Mouse (Mus musculus): ENCODE data around the gene Frs3. TPM values are rescaled to one million over a fixed set of nuclear protein-coding genes. Genes with fewer than 3 reads are reported as not detected.

Frs3 gene
- total and polyA plus RNA-seq, 3 experiments, result 4.8 to 10.8 (median 5.2) TPM

DNA sequence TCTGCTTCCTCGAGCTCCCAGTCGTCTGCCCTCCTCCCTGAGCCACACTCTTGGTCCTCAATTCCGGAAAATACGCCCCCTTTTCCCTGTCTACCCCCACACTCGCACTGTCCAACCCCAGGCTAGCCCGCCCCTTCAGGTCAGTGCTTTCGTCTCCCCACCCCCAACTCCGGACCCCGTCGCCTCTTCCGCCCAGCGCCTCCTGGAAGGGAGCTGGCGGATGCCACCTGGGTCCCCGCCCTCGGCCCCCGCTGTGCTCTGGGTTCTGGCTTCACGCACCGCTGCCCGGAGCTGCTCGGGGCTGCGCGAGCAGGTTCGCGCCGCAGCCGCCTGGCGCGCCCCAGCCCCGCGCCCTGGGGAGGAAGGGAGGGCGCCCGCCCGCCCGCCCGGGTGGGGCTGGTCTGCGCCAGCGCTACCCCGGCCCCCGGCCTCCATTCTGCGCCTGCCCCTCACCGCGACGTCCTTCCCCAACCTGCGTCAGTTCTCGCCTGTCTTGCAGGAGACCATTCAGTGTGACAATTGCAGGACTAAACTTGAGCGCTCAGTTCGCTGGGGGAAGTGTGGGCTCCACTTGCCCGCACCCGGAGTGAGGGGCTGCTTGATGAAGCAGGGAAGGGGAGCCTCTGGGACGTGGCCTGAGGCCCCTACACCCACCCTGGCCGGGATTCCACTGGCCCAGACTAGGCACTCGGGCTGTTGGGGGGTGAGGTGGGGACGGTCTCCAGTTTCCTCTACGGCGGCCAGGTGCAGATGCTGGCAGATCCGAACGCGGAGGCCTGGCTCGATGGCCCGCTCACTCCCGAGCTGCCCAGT is 49.4 kb downstream of the Frs3 start:
- DNase-seq, result peak; percentile 73 to 82
- under 1% methylated on average over 60 of the region's 61 CpGs for WGBS
- peak overlapping the region; percentile 98 for H3K9ac ChIP-seq (ENCODE audit: low read depth, low read length)
- no peaks in the 10 kb centered on the region for H3K36me3 ChIP-seq (ENCODE audit: control insufficient read depth, insufficient read depth, low read length)
- no peaks in the 10 kb centered on the region for H3K27me3 ChIP-seq (ENCODE audit: control insufficient read depth, insufficient read depth, low read length)
- TF ChIP-seq EP300 (IDR thresholded peaks at IDR 0.05; ENCODE audit: insufficient read depth, low read depth, low read length), result no peak
- intact Hi-C loops (cut with DNase I), result no loop called here
- peaks cover 1% of the 10 kb centered on the region; the same call in 1 of the 2 replicates for H3K79me2 ChIP-seq (replicated peaks; ENCODE audit: control insufficient read depth, insufficient read depth, low read length)
- H3K4me3 ChIP-seq, result peak overlapping the region; percentile 90
- peak overlapping the region; percentile 99 for H3K27ac ChIP-seq
- H3K4me1 ChIP-seq (ENCODE audit: control insufficient read depth, insufficient read depth, low read length), result peaks cover 10% of the 10 kb centered on the region

- no peak for TF ChIP-seq EP300 (IDR thresholded peaks at IDR 0.05; ENCODE audit: insufficient read depth, low read depth, low read length)
- TF ChIP-seq CTCF (IDR thresholded peaks at IDR 0.05), result no peak
- no peak for TF ChIP-seq POLR2A (IDR thresholded peaks at IDR 0.05; ENCODE audit: insufficient read depth, low read depth, low read length)
- intact Hi-C loops (cut with DNase I), result no loop called here
- Histone ChIP-seq H3K9ac (ENCODE audit: low read depth, low read length) (peak overlapping the region; percentile 98), H3K79me2 (replicated peaks; ENCODE audit: control insufficient read depth, insufficient read depth, low read length) (peaks cover 1% of the 10 kb centered on the region; the same call in 1 of the 2 replicates), H3K36me3 (ENCODE audit: control insufficient read depth, insufficient read depth, low read length) (no peaks in the 10 kb centered on the region), H3K27ac (peak overlapping the region; percentile 99), H3K4me1 (ENCODE audit: control insufficient read depth, insufficient read depth, low read length) (peaks cover 10% of the 10 kb centered on the region), H3K27me3 (ENCODE audit: control insufficient read depth, insufficient read depth, low read length) (no peaks in the 10 kb centered on the region), H3K4me3 (peak overlapping the region; percentile 90)
- peak; percentile 35 to 49 for DNase-seq
- WGBS, result 25% methylated on average over 20 of the region's 20 CpGs
Measured at GRCm38 (mm10) chr17:47738879-47739798, 50.3 kb downstream of the Frs3 start.

GRCm38 (mm10) chr17:47740186-47740585 is 51.4 kb downstream of the Frs3 start:
- TF ChIP-seq EP300 (IDR thresholded peaks at IDR 0.05; ENCODE audit: insufficient read depth, low read depth, low read length) (no peak), POLR2A (IDR thresholded peaks at IDR 0.05; ENCODE audit: insufficient read depth, low read depth, low read length) (no peak), CTCF (IDR thresholded peaks at IDR 0.05) (peak; percentile 46)
- Histone ChIP-seq H3K4me3 (no peak overlapping the region), H3K36me3 (ENCODE audit: control insufficient read depth, insufficient read depth, low read length) (no peaks in the 10 kb centered on the region), H3K27me3 (ENCODE audit: control insufficient read depth, insufficient read depth, low read length) (no peaks in the 10 kb centered on the region), H3K27ac (no peak overlapping the region), H3K4me1 (ENCODE audit: control insufficient read depth, insufficient read depth, low read length) (peaks cover 10% of the 10 kb centered on the region), H3K9ac (ENCODE audit: low read depth, low read length) (no peak overlapping the region), H3K79me2 (replicated peaks; ENCODE audit: control insufficient read depth, insufficient read depth, low read length) (peaks cover 1% of the 10 kb centered on the region; the same call in 1 of the 2 replicates)
- WGBS, result 91% methylated on average over 2 of the region's 2 CpGs
- no peak for DNase-seq
- intact Hi-C loops (cut with DNase I), result loop anchor here (2.0 kb wide), 2 partner anchors 21 to 51 kb away; no protein-coding TSS in a partner anchor

- Histone ChIP-seq H3K27ac (no peak overlapping the region), H3K79me2 (replicated peaks; ENCODE audit: control insufficient read depth, insufficient read depth, low read length) (peaks cover 2% of the 10 kb centered on the region), H3K4me1 (ENCODE audit: control insufficient read depth, insufficient read depth, low read length) (peaks cover 10% of the 10 kb centered on the region), H3K36me3 (ENCODE audit: control insufficient read depth, insufficient read depth, low read length) (no peaks in the 10 kb centered on the region), H3K9ac (ENCODE audit: low read depth, low read length) (no peak overlapping the region), H3K4me3 (no peak overlapping the region), H3K27me3 (ENCODE audit: control insufficient read depth, insufficient read depth, low read length) (no peaks in the 10 kb centered on the region)
- TF ChIP-seq EP300 (IDR thresholded peaks at IDR 0.05; ENCODE audit: insufficient read depth, low read depth, low read length), result no peak
- no peak for TF ChIP-seq POLR2A (IDR thresholded peaks at IDR 0.05; ENCODE audit: insufficient read depth, low read depth, low read length)
- TF ChIP-seq CTCF (IDR thresholded peaks at IDR 0.05), result peak; percentile 61
- intact Hi-C loops (cut with DNase I), result no loop called here
- no peak for DNase-seq
- WGBS, result 18% methylated on average over 16 of the region's 16 CpGs
Measured at GRCm38 (mm10) chr17:47742991-47743734, 54.3 kb downstream of the Frs3 start.

DNA sequence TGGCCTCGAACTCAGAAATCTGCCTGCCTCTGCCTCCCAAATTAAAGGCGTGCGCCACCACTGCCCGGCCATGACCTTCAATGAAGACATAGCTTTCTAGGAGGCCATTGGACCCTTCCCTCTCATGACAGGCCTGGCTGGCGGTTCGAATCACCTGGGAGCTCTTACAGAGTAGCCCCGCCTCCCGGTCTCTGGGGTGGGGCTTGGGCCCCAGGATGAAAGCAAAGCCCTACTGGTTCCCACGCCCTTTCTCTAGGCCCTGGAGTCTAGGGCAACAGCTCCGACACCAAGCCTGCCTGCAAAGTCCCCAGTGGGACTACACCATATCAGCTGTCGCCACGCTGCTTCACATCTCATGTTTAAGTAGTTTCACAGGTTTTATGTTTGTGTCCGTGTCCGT is 55.3 kb downstream of the Frs3 start:
- intact Hi-C loops (cut with DNase I), result no loop called here
- peaks cover 2% of the 10 kb centered on the region for H3K79me2 ChIP-seq (replicated peaks; ENCODE audit: control insufficient read depth, insufficient read depth, low read length)
- H3K4me1 ChIP-seq (ENCODE audit: control insufficient read depth, insufficient read depth, low read length), result peaks cover 10% of the 10 kb centered on the region
- 94% methylated on average over 14 of the region's 14 CpGs for WGBS
- H3K27ac ChIP-seq, result no peak overlapping the region
- no peak overlapping the region for H3K9ac ChIP-seq (ENCODE audit: low read depth, low read length)
- TF ChIP-seq EP300 (IDR thresholded peaks at IDR 0.05; ENCODE audit: insufficient read depth, low read depth, low read length) (no peak), CTCF (IDR thresholded peaks at IDR 0.05) (no peak), POLR2A (IDR thresholded peaks at IDR 0.05; ENCODE audit: insufficient read depth, low read depth, low read length) (no peak)
- no peaks in the 10 kb centered on the region for H3K36me3 ChIP-seq (ENCODE audit: control insufficient read depth, insufficient read depth, low read length)
- no peak for DNase-seq
- no peak overlapping the region for H3K4me3 ChIP-seq
- no peaks in the 10 kb centered on the region for H3K27me3 ChIP-seq (ENCODE audit: control insufficient read depth, insufficient read depth, low read length)

All from heart, adult 2 months (tissue).